Mouse (Mus musculus): Measurements from ENCODE around the gene Olfr729. TPM values are rescaled to one million over a fixed set of nuclear protein-coding genes. Genes with fewer than 3 reads are reported as not detected.

Gene Olfr729
- not detected for total RNA-seq (2021)
- long read RNA-seq = 0 reads

DNA sequence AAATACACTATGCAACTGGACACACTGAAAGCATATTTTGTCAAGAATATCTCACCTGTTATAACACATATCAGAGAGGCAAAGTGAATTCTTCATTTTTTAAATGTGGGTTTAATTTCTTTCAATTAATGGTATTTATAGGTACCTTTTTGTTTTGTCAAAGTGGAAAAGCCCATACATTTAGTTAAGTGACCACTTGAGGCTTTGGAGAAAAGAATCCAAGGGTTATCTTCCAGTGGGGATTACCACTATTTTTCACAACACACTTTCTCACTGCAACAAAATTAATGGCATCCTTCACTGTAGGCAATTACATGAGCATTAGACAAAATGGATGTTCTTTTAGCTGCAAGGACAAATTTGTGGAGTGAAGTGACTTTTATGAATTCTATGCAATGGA, at the start of gene Olfr729:
TSS of gene Olfr729 (minus strand) at position 101 of the 400 bp plus-strand sequence.
- no peak for DNase-seq (ENCODE audit: low spot score in 2 of 2)

DNA sequence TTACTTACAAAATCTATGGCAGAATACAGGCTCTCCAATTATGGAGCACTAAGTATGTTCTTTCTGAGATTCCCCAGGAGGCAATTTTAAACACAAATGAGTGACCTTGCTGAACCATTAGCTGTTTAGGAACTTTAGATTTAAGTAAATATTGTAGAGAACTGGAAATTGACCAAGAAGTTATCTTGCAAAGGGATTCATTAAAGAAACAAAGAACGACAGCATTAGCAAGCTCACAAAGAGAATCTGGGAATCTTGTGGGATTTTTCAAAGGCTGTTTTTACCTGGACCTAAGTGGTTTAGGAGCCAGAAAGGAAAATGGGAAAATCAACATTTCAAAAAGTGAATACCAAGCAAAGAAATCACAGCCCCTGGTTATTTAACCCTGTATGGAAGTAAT, 35.4 kb upstream of the Olfr729 start, which contains the start of gene Olfr730:
TSS of gene Olfr730 (minus strand) at position 101 of the 400 bp plus-strand sequence.
- no peak for DNase-seq (ENCODE audit: low spot score in 2 of 2)

DNA sequence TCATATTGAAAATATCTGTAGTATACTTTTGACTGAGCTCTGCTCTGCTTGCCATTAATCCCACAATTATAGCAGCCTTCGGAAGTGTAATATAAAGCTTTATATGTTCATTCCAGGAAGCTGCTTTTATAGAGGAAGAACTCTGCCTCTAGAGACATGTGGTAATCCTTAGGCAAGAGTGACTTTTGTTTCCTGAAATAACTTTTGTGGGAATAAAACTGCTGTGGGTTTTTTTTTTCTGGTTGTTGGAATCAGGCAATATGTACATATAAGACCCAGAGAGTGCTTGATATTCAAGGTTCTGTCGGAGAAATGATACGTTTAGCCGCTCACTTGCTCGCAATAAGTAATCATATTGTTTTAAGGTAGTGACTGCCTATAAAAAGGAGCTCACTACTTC, 10.1 kb downstream of the Olfr729 start, which contains the start of gene Olfr728:
TSS of gene Olfr728 (minus strand) at position 101 of the 400 bp plus-strand sequence.
- no peak for DNase-seq (ENCODE audit: low spot score in 2 of 2)

DNA sequence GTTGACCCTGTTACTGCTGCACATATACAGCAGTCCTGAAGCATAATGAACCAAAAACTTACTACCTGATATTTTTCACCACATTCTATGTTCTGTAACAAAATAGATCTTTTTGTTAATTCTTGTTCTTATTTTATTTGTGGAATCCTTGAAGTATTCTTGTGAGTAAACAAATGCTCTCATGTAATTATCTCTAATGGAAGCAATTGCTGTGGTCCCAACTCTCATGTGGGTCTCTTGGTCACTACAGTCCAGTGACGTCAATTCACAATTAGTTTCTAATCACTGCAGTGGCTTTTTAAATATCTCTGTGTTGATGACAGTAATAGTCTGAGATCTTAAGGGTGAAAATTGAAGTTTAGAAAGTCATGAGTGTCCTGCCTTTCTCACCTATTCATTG, 29.8 kb downstream of the Olfr729 start, which contains the start of gene Olfr727:
TSS of gene Olfr727 (plus strand) at position 301 of the 400 bp plus-strand sequence.
- no peak for DNase-seq (ENCODE audit: low spot score in 2 of 2)

Other genes with a start within 250 kb of the Olfr729 start
- not detected for gene Olfr723, start 221.1 kb downstream of the Olfr729 start, total RNA-seq (2021)
- gene Olfr724, start 189.6 kb downstream of the Olfr729 start, total RNA-seq (2021) = not detected
- not detected for gene Olfr725, start 112.5 kb downstream of the Olfr729 start, total RNA-seq (2021)
- not detected for gene Olfr726, start 62.0 kb downstream of the Olfr729 start, total RNA-seq (2021)
- not detected for gene Olfr727, start 29.7 kb downstream of the Olfr729 start, total RNA-seq (2021)
- not detected for gene Olfr728, start 10.2 kb downstream of the Olfr729 start, total RNA-seq (2021)
- gene Olfr730, start 35.3 kb upstream of the Olfr729 start, total RNA-seq (2021) = not detected
- not detected for gene Olfr731, start 89.0 kb upstream of the Olfr729 start, total RNA-seq (2021)
- gene Olfr732, start 131.3 kb upstream of the Olfr729 start, total RNA-seq (2021) = not detected
- not detected for gene Olfr733, start 148.6 kb upstream of the Olfr729 start, total RNA-seq (2021)
- not detected for gene Olfr734, start 173.9 kb upstream of the Olfr729 start, total RNA-seq (2021)
- not detected for gene Olfr735, start 196.0 kb upstream of the Olfr729 start, total RNA-seq (2021)
- gene Tlr11, start 205.0 kb upstream of the Olfr729 start, total RNA-seq (2021) = not detected
- not detected for gene Olfr736, start 228.3 kb upstream of the Olfr729 start, total RNA-seq (2021)